Mouse (Mus musculus) myocyte (in vitro differentiated cells): ENCODE measurements around the gene Cds1.

Source experiments
- E2F4 ChIP-seq: IDR thresholded peaks from one replicate; pipeline ENCODE4 v1.6.1; 2011; ENCODE audit warnings: mild to moderate bottlenecking, control low read depth, moderate library complexity; ENCODE audit not compliant: insufficient read depth
- MAX ChIP-seq: IDR thresholded peaks from one replicate; pipeline ENCODE4 v1.6.1; 2011; ENCODE audit warnings: low read depth, mild to moderate bottlenecking, control low read depth
- MYOG ChIP-seq, 3 experiments: IDR thresholded peaks; one replicate each; pipeline ENCODE4 v1.6.1; 2011; ENCODE audit warnings: control low read depth in 2 of 3, low read depth in 2 of 3, mild to moderate bottlenecking in 2 of 3; ENCODE audit not compliant: insufficient read length in 2 of 3, control insufficient read depth in 1 of 3, insufficient read depth in 1 of 3
- TCF12 ChIP-seq: IDR thresholded peaks from one replicate; pipeline ENCODE4 v1.6.1; 2011; ENCODE audit warnings: mild to moderate bottlenecking, control low read depth; ENCODE audit not compliant: poor library complexity, insufficient read depth, severe bottlenecking

GRCm38 (mm10) chr5:101761685-101762084, 3.2 kb upstream of the Cds1 start:
- no peak for TF ChIP-seq E2F4
- no peak for TF ChIP-seq MAX
- no peak for TF ChIP-seq TCF12
- TF ChIP-seq MYOG (IDR thresholded peaks at IDR 0.05; ENCODE audit: control insufficient read depth in 1 of 3, insufficient read depth in 1 of 3, insufficient read length in 2 of 3, low read depth in 2 of 3) = no peak
